Mouse (Mus musculus) neural tube, embryonic 15.5 days (tissue): ENCODE results near the gene Spon2. TPM values are rescaled to one million over a fixed set of nuclear protein-coding genes. Genes with fewer than 3 reads are reported as not detected.

Experiments used
- ATAC-seq: fragments of 200-750 bp; cut with Nextera tagmentation; 2 replicates; pipeline ENCODE4 v1.8.0; 2017; ENCODE audit warnings: mild to moderate bottlenecking, moderate TSS enrichment, moderate library complexity; ENCODE audit not compliant: low FRiP score
- H3K27ac ChIP-seq: fragments of 300-500 bp; sonication (generic); replicated peaks from 2 replicates; pipeline ENCODE4 v1.5.1; 2015; ENCODE audit warnings: mild to moderate bottlenecking, inconsistent platforms
- H3K27me3 ChIP-seq: fragments of 300-500 bp; sonication (generic); replicated peaks from 2 replicates; pipeline ENCODE4 v1.6.1; 2015; ENCODE audit warnings: inconsistent platforms
- H3K36me3 ChIP-seq: fragments of 300-500 bp; sonication (generic); 2 replicates; pipeline ENCODE4 v1.6.1; 2015; ENCODE audit warnings: inconsistent platforms
- H3K4me1 ChIP-seq: fragments of 300-500 bp; sonication (generic); 2 replicates; pipeline ENCODE4 v1.6.1; 2015; ENCODE audit warnings: inconsistent platforms
- H3K4me2 ChIP-seq: fragments of 300-500 bp; sonication (generic); 2 replicates; pipeline ENCODE4 v1.6.1; 2015; ENCODE audit warnings: inconsistent platforms, mild to moderate bottlenecking, moderate library complexity
- H3K4me3 ChIP-seq: fragments of 300-500 bp; sonication (generic); replicated peaks from 2 replicates; pipeline ENCODE4 v1.5.1; 2015; ENCODE audit warnings: mild to moderate bottlenecking, inconsistent platforms
- H3K9ac ChIP-seq: fragments of 300-500 bp; sonication (generic); replicated peaks from 2 replicates; pipeline ENCODE4 v1.6.1; 2015; ENCODE audit warnings: mild to moderate bottlenecking, inconsistent platforms
- H3K9me3 ChIP-seq: fragments of 300-500 bp; sonication (generic); replicated peaks from 2 replicates; pipeline ENCODE4 v1.6.1; 2016; ENCODE audit warnings: inconsistent platforms
- WGBS: fragments of 180-500 bp; shearing (Covaris S2); methylation state at CpG from one replicate; pipeline ENCODE4 v1.1.7; 2015; ENCODE audit warnings: mixed read lengths; 5-methylcytosine and 5-hydroxymethylcytosine counted together
- polyA plus RNA-seq: library from polyadenylated mRNA; unstranded; fragments of >200 nt; fragmentation: Nextera tagmentation; extraction: Ambion mirVana; gene quantifications from 2 replicates; pipeline ENCODE4 v1.2.1, GENCODE M21; 2015

Spon2 gene
- polyA plus RNA-seq, 1 experiment from 2014 or later = 2.8 TPM

- H3K4me3 ChIP-seq = no peak overlapping the region
- no peak overlapping the region for H3K27ac ChIP-seq
- 70% methylated on average over 9 of the region's 9 CpGs for WGBS
- no peaks in the 10 kb centered on the region for H3K27me3 ChIP-seq
- no peaks in the 10 kb centered on the region for H3K36me3 ChIP-seq
- H3K9me3 ChIP-seq = no peaks in the 10 kb centered on the region
- H3K9ac ChIP-seq = no peak overlapping the region
- no peak for ATAC-seq
- no peak overlapping the region for H3K4me2 ChIP-seq
- H3K4me1 ChIP-seq = no peaks in the 10 kb centered on the region
Observed at GRCm38 (mm10) chr5:33195246-33195852, 22.9 kb downstream of the Spon2 start.

DNA sequence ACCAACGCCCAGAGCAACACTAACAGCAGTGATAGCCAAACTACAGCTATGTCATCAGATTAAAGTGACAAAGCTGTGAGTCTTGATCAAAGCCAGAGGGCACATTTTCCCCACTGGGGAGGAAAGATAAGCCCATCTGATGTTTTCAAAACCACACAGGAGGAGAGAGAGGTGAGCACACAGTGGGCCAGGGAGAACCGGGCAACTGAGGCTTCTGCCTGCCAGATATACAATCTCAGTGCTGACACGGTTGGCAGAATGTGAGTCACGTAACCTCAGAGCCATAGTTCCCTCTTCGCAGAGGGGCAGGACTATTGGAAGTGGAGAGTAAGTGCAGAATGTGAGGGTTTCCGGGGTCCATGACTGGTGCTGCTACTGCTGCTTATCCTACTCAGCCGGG, 24.7 kb downstream of the Spon2 start:
- WGBS = 70% methylated on average over 7 of the region's 7 CpGs
- Histone ChIP-seq H3K4me2 (no peak overlapping the region), H3K4me1 (no peaks in the 10 kb centered on the region), H3K9ac (no peak overlapping the region), H3K27me3 (no peaks in the 10 kb centered on the region), H3K36me3 (no peaks in the 10 kb centered on the region), H3K4me3 (no peak overlapping the region), H3K9me3 (no peaks in the 10 kb centered on the region), H3K27ac (no peak overlapping the region)
- no peak for ATAC-seq

Other genes with a start within 250 kb of the Spon2 start
- gene Ywhah, start 199.6 kb downstream of the Spon2 start, polyA plus RNA-seq = 862 and 927 TPM in 2 replicates
- gene Slc5a1, start 114.2 kb downstream of the Spon2 start, polyA plus RNA-seq = 0.05 and 1.4 TPM in 2 replicates
- gene Ctbp1, start 56.5 kb upstream of the Spon2 start, polyA plus RNA-seq = 426 and 445 TPM in 2 replicates
- 126 and 128 TPM in 2 replicates for gene Maea, start 117.1 kb upstream of the Spon2 start, polyA plus RNA-seq
- gene Uvssa, start 160.1 kb upstream of the Spon2 start, polyA plus RNA-seq = 7.6 and 7.8 TPM in 2 replicates
- 0.40 and 0.79 TPM in 2 replicates for gene Nkx1-1, start 215.5 kb upstream of the Spon2 start, polyA plus RNA-seq